8 mouse cellular contexts compared by ENCODE assay signal in genomic region chr11:120307132-120307413, GRCm38 (mm10). TPM values are rescaled to one million over a fixed set of nuclear protein-coding genes. Genes with fewer than 3 reads are reported as not detected.
A peak's percentile ranks its signal among the peaks of the same experiment; 100 is the strongest.
DNase-seq lines count a peak whose midpoint lies in the region; ATAC-seq and TF ChIP-seq lines count a peak whose summit lies in the region.

No protein-coding gene starts in this region.

- H3K27ac ChIP-seq in heart, embryonic 12.5 days (ENCODE audit: poor library complexity, severe bottlenecking) = no peak overlapping the region
- H3K27ac ChIP-seq in stomach, embryonic 15.5 days = peak overlapping the region; percentile 37; the same call in 1 of the 2 replicates
- H3K27ac ChIP-seq in stomach, postnatal 0 days (replicated peaks) = no peak overlapping the region
- H3K27ac ChIP-seq in stomach, embryonic 16.5 days (ENCODE audit: low read length) = no peak overlapping the region; the same call in 1 of the 2 replicates

- TF ChIP-seq CTCF in stomach, postnatal 0 days (IDR thresholded peaks at IDR 0.05; ENCODE audit: low read depth) = no peak

- H3K9me3 ChIP-seq in heart, embryonic 12.5 days (replicated peaks) = no peaks in the 10 kb centered on the region
- no peaks in the 10 kb centered on the region for H3K9me3 ChIP-seq in stomach, embryonic 15.5 days
- H3K9me3 ChIP-seq in stomach, postnatal 0 days (ENCODE audit: control insufficient read depth, low read length) = no peaks in the 10 kb centered on the region
- H3K9me3 ChIP-seq in stomach, embryonic 16.5 days (replicated peaks; ENCODE audit: control insufficient read depth, low read length) = no peaks in the 10 kb centered on the region

- H3K27me3 ChIP-seq in heart, embryonic 12.5 days (replicated peaks) = no peaks in the 10 kb centered on the region
- H3K27me3 ChIP-seq in stomach, embryonic 15.5 days (replicated peaks) = no peaks in the 10 kb centered on the region
- no peaks in the 10 kb centered on the region for H3K27me3 ChIP-seq in stomach, postnatal 0 days (ENCODE audit: control insufficient read depth, insufficient read depth, low read length)
- peaks cover 3% of the 10 kb centered on the region; the same call in 1 of the 2 replicates for H3K27me3 ChIP-seq in stomach, embryonic 16.5 days (ENCODE audit: control insufficient read depth, insufficient read depth, low read length)

- no peaks in the 10 kb centered on the region for H3K36me3 ChIP-seq in heart, embryonic 12.5 days
- no peaks in the 10 kb centered on the region for H3K36me3 ChIP-seq in stomach, embryonic 15.5 days
- no peaks in the 10 kb centered on the region for H3K36me3 ChIP-seq in stomach, postnatal 0 days (ENCODE audit: control insufficient read depth, insufficient read depth, low read length)
- H3K36me3 ChIP-seq in stomach, embryonic 16.5 days (ENCODE audit: control insufficient read depth, insufficient read depth, low read length) = no peaks in the 10 kb centered on the region

- TF ChIP-seq EP300 in stomach, postnatal 0 days (optimal IDR thresholded peaks at IDR 0.05) = no peak

- H3K4me1 ChIP-seq in heart, embryonic 12.5 days (replicated peaks) = peaks cover 66% of the 10 kb centered on the region
- H3K4me1 ChIP-seq in stomach, embryonic 15.5 days = peaks cover 58% of the 10 kb centered on the region
- peaks cover 9% of the 10 kb centered on the region for H3K4me1 ChIP-seq in stomach, postnatal 0 days (replicated peaks; ENCODE audit: control insufficient read depth, insufficient read depth)
- peaks cover 51% of the 10 kb centered on the region for H3K4me1 ChIP-seq in stomach, embryonic 16.5 days (ENCODE audit: control insufficient read depth, insufficient read depth, low read length)

- H3K4me3 ChIP-seq in heart, embryonic 12.5 days = no peak overlapping the region
- no peak overlapping the region for H3K4me3 ChIP-seq in stomach, embryonic 15.5 days (replicated peaks)
- H3K4me3 ChIP-seq in stomach, postnatal 0 days (ENCODE audit: low read depth, low read length) = no peak overlapping the region
- H3K4me3 ChIP-seq in stomach, embryonic 16.5 days (replicated peaks; ENCODE audit: low read length) = no peak overlapping the region

- H3K4me2 ChIP-seq in heart, embryonic 12.5 days = peak overlapping the region; percentile 10; the same call in 1 of the 2 replicates
- no peak overlapping the region for H3K4me2 ChIP-seq in stomach, embryonic 15.5 days
- no peak overlapping the region for H3K4me2 ChIP-seq in stomach, postnatal 0 days (replicated peaks; ENCODE audit: low read depth)
- H3K4me2 ChIP-seq in stomach, embryonic 16.5 days (ENCODE audit: low read depth, low read length) = no peak overlapping the region

- 33% methylated on average over 5 of the region's 5 CpGs for WGBS in heart, embryonic 12.5 days
- WGBS in stomach, embryonic 15.5 days = 31% methylated on average over 5 of the region's 5 CpGs
- 56% methylated on average over 5 of the region's 5 CpGs for WGBS in stomach, postnatal 0 days
- 36% methylated on average over 5 of the region's 5 CpGs for WGBS in stomach, embryonic 16.5 days

- no peak overlapping the region for H3K9ac ChIP-seq in heart, embryonic 12.5 days
- no peak overlapping the region for H3K9ac ChIP-seq in stomach, embryonic 15.5 days
- no peak overlapping the region for H3K9ac ChIP-seq in stomach, postnatal 0 days (ENCODE audit: low read length)
- H3K9ac ChIP-seq in stomach, embryonic 16.5 days (ENCODE audit: low read length) = peak overlapping the region; percentile 49

- no peak for DNase-seq in heart, adult 18-20 months
- no peak for DNase-seq in stomach, postnatal 0 days (ENCODE audit: low spot score)
- peak; percentile 33 for DNase-seq in induced T-regulatory cell, adult 2 months (ENCODE audit: low read depth)
- DNase-seq in right cerebral cortex, adult 18-20 months = no peak
- DNase-seq in adrenal gland, postnatal 14 days = no peak

- no peak for ATAC-seq in heart, embryonic 12.5 days (ENCODE audit: insufficient number of reproducible peaks, low FRiP score)
- ATAC-seq in stomach, embryonic 15.5 days (ENCODE audit: insufficient read depth, low FRiP score, low read depth) = no peak
- ATAC-seq in stomach, postnatal 0 days (ENCODE audit: low FRiP score, low TSS enrichment) = no peak
- ATAC-seq in stomach, embryonic 16.5 days (ENCODE audit: insufficient read depth, low FRiP score) = no peak

RNA-seq across cellular contexts. Expression of gene Actg1, which starts 41.3 kb away (rescaled TPM):
- 1,404 and 1,426 TPM in 2 replicates for polyA plus RNA-seq in heart, embryonic 12.5 days (2016; fragmentation: Nextera tagmentation; extraction: Ambion mirVana)
- total RNA-seq in heart, adult 18-20 months (2021) = 100 to 1,000 TPM; 286 to 296 TPM
- 2,501 and 2,557 TPM in 2 replicates for polyA plus RNA-seq in stomach, embryonic 15.5 days (2015; fragmentation: Nextera tagmentation; extraction: Ambion mirVana)
- 2,268 and 2,377 TPM in 2 replicates for polyA plus RNA-seq in stomach, postnatal 0 days (2015; fragmentation: Nextera tagmentation; extraction: Ambion mirVana)
- 2,700 and 3,060 TPM in 2 replicates for polyA plus RNA-seq in stomach, embryonic 16.5 days (2015; fragmentation: Nextera tagmentation; extraction: Ambion mirVana)
- 1,064 and 1,109 TPM in 2 replicates for total RNA-seq in adrenal gland, postnatal 14 days (2021)

RNA-seq across cellular contexts. Expression of gene Fscn2, which starts 54.3 kb away (rescaled TPM):
- polyA plus RNA-seq in heart, embryonic 12.5 days (2016; fragmentation: Nextera tagmentation; extraction: Ambion mirVana) = 0.17 and 0.63 TPM in 2 replicates
- total RNA-seq in heart, adult 18-20 months (2021) = not detected
- 0.49 and 0.85 TPM in 2 replicates for polyA plus RNA-seq in stomach, embryonic 15.5 days (2015; fragmentation: Nextera tagmentation; extraction: Ambion mirVana)
- polyA plus RNA-seq in stomach, postnatal 0 days (2015; fragmentation: Nextera tagmentation; extraction: Ambion mirVana) = 0.41 and 0.47 TPM in 2 replicates
- polyA plus RNA-seq in stomach, embryonic 16.5 days (2015; fragmentation: Nextera tagmentation; extraction: Ambion mirVana) = 0.44 and 0.80 TPM in 2 replicates
- 0.37 and 0.71 TPM in 2 replicates for total RNA-seq in adrenal gland, postnatal 14 days (2021)
